Mouse (Mus musculus): ENCODE results near the gene Pcyt1a.
"Not testable (repeated sequence)": the region's sequence is repeated elsewhere in the genome, so short reads cannot be mapped to it uniquely, and the experiment has no call there.

Pcyt1a gene

DNA sequence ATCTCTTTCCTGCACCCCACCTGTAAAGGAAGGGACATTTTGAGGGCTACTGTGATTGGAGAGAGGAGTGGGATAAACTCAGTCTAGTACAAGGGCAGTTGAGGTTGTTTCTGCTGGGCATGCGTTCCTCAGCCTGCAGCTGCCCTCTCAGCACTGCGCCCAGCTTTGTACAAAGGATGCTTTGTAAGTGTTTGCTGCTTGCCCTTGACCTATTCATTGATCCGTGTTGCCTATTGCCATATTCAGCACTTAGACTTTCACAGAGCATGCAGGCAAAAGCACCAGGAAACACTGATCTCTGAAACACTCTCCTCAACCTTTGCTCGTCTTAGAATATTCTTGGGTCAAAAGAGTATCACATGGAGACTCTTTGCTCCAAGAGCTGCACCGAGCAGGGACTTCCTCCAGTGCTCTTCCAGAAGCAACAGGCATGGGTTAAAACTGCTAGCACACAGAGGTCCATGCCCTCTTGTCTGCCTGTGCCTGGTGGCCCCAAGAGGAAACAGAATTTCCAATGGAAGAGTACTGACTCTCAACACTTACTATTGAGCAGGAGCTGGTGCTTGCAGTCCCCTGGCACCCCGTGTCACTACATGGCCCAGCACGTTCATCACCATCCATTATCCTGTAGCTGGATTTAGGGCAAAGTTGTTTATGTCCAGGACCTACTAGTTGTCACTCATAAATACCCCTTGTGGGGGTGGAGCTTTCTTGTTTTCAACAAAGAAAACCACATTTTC lies 41.7 kb downstream of the Pcyt1a start:
- no peak for DNase-seq (ENCODE audit: low spot score in 2 of 2)

DNA sequence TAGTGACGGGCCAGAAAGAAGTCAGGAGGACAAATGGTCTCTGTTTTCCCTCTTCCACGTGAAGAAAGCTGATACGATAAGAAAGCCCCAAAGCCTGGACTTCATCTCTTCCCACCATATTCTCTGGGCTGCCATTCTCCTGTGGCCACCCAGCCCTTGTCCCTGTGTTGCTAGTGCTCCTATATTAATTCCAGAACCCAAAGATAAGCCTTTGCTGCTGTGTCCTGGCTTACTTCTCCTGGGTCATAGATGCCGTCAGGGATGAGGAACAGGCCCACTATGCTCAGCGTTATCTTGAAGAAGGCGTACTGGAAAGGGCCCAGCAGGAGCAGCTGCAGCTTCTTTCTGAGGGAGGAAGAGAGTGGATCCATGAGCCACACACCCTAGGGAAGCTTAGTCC lies 46.6 kb downstream of the Pcyt1a start:
- DNase-seq (ENCODE audit: low spot score in 2 of 2) = no peak

DNA sequence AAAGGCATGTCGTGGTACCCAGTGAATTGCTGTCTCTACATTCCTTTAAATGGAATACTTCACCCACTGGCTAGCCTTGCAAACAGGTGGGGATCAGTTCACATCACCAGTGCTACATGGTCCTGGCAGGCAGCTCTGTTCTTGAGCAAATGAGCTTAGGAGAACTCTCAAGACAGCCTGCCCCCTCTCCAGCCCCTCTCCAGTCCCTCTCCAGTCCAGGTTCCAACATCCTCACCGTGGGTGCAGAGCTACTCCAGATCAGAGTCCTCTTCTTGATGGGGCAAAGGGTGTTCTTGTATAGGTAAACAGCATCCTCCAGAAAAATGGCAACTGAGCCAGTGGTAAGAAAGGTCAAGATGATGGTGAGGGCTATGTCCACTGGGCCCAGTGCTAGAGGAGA lies 48.7 kb downstream of the Pcyt1a start:
- no peak for DNase-seq (ENCODE audit: low spot score in 2 of 2)

DNA sequence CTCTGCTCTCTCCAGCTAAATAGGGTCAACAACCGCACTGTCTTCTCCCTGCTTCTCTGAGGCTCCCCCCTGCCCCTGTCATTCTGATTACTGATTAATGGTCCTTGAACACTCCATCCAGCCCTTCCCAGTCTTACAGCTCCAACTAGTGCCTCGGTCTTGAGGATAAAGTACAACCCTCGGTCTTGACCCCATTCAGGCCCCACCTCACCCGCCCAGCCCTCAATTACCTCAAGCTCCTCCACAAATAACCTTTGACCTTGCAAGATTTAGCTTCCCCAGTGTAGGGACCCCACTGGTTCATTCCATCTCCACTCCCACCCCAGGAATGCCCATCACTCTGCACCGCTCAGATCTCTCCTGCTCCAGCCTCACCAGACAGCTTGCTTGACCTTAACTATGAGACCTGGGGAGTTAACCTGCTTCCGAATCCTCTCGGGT lies 53.7 kb downstream of the Pcyt1a start:
- no peak for DNase-seq (ENCODE audit: low spot score in 2 of 2)

DNA sequence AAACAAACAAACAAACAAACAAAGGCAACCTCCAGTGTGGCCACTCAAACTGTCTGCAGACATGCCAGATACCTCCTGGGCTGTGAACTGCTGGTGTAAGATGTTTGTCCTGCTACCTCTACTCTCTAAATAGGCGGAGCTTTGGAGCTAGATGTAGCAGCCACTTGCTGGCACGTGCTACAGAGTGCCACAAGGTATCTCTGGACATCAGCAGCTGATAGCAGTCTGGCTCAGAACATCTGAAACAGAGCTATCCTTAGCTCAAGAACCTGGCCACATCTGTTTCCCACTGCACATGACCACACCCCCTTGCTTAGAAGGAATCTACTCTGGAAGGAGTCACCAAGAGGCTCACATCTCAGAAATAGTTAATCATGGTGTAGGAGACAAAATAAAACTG lies 54.5 kb downstream of the Pcyt1a start:
- DNase-seq (ENCODE audit: low spot score in 2 of 2) = no peak

DNA sequence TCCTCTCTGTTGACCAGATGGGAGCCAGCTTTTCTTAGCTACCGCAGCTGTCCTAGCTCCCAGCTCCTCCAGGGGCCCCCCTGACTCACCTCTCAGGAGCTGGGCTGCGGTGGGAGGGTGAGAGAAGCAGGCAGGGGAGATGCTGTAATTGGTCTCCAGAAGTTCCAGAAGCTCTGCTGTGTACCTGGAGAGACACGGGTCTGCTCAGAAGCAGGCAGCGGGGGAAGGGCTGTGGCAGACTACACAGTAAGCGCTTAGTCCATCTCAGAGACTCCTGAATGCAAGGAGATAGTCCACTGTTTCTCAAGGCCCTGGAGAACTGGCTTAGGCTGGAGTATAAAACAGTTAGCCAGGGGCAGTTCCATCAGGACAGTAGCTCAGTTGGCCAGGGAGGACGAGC lies 55.3 kb downstream of the Pcyt1a start:
- DNase-seq (ENCODE audit: low spot score in 2 of 2) = no peak

DNA sequence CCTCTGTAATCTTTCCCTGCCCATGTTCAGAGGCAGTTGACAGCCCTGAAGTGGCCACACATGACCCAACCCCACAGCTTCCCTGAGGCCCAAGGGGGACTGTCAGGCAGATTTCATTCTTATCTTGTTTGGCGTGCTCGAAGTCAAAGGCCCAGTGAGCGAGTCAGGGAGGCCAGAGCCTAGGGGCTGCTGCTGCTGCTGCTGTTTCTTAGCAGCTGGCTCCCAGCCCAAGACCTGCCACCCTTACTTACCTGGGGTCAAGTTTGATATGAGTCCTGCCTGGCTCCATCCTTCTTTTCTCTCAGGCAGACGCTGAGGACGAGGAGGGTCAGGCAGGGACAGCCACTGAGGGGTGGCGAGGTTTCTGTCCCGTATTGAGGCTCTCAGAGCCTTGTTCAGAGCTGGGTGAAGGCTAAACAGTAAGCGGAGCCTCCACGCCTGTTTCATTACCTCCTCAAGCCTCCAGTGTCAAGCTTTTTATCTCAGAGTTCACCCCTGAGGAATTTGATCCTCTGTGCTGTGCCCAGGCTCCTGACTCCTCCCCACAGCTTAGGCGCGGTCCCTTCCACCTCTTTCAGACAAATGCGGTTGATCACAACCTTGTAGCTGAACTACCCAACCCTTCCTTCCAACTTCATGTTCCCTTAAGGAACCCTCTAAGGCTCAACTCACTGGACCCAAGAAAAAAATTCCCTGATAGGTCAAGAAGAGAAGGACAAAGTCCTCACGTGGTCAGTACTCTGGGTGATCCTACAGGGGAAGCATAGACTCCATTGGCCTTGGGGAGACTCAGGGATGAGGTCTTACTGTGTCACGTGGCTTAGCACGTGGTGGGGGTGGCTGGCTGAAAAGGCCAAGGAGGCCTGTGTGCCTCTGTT lies 56.8 kb downstream of the Pcyt1a start, which contains the start of gene Slc51a:
TSS of gene Slc51a (minus strand) at position 646 of the 878 bp plus-strand sequence.
- no peak for DNase-seq (ENCODE audit: low spot score in 2 of 2)

DNA sequence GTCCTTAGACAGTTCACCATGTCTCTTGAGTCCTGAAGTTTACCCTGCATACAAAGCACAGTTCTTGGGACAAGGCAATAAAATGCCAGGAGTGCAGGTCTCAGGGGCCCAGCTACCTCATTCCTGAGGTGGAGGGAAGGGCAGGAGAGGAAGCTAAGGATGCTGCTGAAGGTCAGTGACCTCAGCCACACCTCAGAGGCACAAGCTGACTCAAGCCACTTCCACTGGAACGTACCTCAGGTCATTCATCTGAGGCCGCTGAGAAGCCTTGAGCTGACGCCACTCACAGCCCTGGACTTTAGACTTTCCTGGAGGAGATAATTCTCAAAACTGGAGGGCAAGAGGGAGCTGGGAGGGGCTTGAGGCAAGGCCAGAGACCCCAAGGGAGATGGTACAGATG lies 58.2 kb downstream of the Pcyt1a start:
- no peak for DNase-seq (ENCODE audit: low spot score in 2 of 2)

DNA sequence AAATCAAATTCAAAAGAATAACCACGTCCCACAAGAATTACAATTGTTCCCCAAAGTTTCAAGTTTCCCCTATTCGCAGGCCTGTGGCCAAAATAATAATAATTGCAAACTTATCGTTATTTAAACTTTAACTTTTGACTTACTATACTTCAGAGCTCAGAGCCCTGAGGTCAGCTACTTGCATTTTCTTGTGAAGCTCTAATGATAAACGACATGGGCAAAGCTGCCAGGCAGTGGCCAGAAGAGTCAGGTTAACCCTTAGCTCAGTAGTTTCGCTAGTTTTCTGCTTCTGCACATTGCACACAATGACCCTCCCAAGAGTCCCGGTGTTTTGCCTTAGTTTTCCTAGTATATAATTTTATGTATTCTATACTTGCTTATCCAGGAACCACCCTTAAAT lies 63.6 kb downstream of the Pcyt1a start:
- not testable (repeated sequence) for DNase-seq (ENCODE audit: low spot score in 2 of 2)

DNA sequence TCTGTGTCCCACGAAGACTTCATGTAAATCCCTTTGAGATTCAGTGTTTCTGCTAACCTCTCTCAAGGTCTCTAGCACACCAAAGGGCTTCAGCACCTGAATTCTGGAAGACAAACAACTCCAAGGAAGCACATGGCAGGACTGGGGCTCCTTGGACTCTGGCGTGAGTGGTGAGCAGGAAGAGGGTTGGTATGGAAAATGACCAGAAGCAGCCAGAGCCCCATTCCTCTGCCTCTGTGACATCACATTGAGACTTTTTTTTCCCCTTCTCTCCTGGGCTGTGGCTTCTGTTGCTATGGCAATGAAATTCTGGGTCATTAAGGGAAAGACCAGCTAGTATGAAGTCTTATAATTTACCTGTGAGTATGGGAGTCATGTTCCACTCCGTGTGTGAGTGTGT lies 65.2 kb downstream of the Pcyt1a start, which contains the start of gene Zdhhc19:
TSS of gene Zdhhc19 (plus strand) at position 301 of the 400 bp plus-strand sequence.
- DNase-seq (ENCODE audit: low spot score in 2 of 2) = no peak

DNA sequence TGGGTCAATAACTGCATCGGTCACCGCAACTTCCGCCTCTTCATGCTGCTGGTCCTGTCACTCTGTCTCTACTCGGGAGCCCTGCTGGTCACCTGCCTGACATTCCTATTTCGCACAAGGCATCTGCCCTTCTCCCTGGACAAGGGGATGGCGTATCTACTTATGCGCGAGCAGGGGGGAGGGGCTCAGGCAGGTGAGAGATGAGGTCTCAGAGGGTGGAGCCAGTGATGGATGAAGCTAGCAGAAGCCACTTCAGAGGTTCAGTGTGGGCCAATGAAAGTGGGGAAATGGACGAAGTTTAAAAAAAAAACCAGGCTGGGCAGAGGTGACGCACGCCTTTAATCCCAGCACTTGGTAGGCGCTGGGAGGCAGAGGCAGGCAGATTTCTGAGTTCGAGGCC lies 68.3 kb downstream of the Pcyt1a start:
- DNase-seq (ENCODE audit: low spot score in 2 of 2) = no peak

DNA sequence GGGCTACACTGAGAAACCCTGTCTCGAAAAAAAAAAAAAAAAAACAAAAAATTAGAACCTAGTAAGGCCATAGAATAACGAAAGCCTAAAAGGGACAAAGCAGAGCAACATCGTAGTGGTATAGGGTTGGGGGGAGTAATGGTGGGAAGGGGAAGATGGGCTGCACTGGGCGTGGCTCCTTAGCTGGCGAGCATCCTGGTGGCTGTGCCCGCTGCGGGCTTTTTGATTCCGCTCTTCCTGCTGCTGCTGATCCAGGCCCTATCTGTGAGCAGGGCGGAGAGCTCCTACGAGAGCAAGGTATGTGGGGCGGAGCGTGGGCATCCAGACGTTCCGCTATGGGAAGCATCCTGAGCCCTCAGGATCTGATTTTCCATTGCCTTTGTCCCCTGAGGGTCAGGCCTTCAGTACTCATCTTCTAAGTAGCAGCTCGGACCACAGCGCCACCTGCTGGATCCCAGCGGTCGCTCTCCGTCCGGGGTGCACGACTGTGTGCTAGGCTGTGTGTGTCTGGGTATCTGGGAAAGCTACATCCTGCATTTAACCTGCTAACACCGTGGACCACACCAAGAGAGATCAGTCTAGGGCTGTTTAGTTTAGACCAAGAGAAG lies 68.8 kb downstream of the Pcyt1a start:
- peak; percentile 57 to 78 for DNase-seq (ENCODE audit: low spot score in 2 of 2)

DNA sequence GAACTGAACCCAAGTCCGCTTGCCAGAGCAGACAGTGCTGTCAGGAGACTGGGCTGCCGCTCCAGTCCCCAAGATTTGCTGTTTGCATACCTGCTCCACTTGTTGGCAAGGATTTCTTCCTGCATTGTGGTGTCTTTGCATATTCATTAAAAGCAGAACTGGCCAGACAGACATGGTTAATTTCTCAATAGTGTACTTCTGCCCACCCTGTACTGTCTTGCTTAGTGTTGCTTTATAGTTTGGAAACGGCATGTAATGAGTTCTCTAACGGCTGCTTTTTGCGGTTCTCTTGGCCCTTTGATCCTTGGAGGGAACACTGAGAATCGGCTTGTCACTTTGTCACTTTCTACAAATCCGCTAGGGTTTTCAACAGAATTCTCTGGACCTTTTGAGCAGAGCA lies 70.7 kb downstream of the Pcyt1a start:
- no peak for DNase-seq (ENCODE audit: low spot score in 2 of 2)

DNA sequence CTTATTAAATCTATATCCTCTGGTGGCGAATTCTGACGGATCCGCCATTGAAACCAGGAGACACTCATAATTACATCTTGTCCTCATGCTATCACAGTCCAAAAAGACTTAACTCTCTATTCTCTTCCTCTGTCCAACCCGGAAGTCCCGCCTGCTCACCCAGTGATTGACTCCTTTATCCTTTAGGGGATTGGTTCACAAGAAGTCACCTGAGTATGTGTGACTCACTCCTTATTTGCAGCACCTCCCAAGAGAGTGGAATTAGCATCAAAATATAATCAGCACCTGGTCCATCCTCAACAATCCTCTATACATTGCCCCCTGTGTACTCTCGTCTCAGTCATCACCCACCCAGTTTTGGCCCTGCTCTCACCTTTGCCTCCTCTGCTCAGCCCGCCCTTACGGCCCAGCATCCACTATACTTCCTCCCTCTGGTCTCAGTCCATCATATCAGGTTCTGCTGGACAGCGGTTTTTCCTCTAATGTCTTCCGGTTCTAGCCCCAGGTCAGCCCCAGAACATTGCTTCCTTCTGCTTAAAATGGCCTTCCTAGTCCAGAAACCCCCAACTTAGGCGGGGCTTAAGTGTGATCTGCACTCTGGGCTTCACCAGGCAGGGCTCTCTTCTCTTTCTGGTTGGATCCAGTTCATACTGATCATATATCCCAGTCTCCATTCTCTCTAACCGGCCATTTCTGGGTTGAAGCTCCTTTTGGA lies 72.1 kb downstream of the Pcyt1a start:
- no peak for DNase-seq (ENCODE audit: low spot score in 2 of 2)

DNA sequence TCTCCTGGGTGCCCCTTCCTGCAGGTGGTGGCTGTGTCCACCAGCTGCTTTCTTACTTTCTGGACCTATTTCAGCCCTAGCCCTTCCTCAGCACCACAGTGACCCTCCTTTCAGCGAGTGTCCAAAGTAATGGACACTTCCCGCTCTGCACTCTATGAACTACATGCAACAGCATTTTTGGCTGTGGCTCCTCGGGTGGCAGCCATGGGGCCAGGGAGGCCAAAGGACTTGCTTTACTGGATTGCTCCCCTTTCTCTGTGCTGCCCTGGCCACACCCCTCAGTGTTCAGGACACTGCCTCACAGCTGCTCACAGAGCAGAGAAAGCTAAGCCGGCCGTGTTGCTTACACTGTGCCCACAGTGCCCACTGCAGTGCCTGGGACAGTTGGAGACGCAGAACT lies 72.9 kb downstream of the Pcyt1a start:
- no peak for DNase-seq (ENCODE audit: low spot score in 2 of 2)

DNA sequence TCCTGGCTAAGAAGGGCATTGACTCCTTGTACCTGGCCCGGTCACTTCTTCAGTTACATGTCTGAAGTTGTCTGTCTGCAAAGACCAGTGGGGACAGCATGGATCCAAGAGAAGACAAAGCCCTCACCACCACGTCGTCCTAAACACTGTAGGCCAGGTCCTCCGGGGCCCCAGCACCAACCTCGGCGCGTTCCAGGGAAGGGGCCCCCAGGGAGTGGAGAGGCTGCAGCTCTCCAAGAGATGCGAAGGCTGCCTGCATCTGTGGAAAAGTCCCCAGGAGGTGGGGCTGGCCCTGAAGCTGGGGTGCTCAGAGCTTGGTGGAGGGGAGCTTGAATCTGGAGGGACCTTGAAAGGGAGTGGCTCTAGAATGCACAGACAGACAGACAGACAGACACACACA lies 75.6 kb downstream of the Pcyt1a start:
- DNase-seq (ENCODE audit: low spot score in 2 of 2) = no peak

DNA sequence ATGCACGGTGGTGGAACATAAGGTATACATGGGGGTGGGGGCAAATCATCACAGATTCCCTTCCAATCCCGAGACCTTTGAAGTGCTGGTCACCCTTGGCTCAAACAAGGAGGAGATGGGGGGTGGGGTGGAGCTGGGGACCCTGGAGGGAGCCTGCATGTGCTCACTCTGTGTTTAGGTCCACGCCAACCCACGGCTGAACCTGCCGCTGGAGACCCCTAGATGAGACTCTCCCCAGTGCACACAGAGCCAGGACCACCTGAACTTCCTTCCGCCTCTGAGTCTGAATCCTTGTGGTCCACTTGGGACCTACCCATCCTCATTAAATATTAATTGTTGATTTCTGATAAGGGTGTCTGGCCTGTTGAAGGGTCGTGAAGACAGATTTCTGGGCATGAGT lies 76.1 kb downstream of the Pcyt1a start:
- DNase-seq (ENCODE audit: low spot score in 2 of 2) = no peak

DNA sequence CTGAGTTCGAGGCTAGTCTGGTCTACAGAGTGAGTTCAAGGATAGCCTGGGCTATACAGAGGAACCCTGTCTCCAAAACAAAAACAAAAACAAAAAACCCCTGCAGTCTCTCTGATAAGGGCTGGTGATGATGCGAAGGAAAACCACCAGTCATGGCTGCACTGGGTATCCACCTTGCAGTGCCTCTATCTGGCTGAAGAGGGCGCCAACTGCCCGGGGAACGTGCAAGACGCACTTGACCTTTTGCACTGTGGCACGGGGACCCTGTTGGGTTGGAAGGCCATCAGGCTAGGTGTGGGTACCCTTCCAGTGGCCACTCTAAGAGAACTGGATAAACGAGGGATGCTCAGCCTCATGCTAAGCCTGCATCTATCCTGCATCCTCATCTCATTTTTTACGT lies 76.7 kb downstream of the Pcyt1a start:
- DNase-seq (ENCODE audit: low spot score in 2 of 2) = peak in 1 of 2 experiments; percentile 47

DNA sequence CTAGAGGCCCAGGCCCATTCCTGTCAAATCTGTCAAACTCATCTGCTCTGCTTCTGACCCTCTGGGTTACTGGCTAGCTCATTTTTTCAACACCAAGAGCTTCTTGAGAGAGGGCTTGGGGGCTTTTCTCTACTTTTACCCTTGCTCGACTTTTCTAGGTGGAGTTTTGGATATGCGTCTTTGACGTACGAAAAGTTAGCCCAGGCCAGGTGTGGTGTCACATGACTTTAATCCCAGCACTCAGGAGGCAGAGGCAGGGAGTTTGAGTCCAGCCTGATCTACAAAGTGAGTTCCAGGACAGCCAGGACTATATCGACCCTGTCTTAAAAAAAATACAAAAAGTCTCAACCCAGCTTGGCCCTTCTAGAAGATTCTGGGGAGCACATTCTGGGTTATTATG lies 77.3 kb downstream of the Pcyt1a start:
- no peak for DNase-seq (ENCODE audit: low spot score in 2 of 2)

DNA sequence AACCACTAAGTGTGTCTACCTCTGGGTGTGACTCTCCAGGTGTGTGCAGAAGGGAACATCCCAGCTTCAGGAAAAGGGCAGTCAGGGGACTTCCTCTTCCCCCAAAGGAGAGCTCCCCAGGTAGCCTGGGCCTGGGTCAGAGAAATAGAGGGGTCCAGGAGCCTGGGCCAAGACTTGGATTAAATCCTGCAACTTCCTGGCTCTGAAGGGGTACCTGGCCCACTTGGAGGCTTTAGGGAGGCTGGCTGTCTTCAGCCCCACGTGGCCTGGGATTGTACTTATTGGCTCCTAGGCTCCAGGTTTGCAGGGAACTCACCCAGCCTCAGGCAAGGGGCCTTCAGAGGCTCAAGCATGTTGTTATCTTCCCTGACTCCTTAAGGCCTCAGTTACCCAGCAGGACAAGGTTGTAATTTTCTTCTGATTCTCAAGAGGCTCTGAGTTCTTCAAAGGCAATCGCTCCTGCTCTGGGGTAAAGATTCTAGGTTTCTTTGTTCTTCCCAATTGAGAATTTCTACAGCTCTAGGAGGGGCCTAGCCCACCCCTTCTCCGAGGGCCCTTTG lies 77.9 kb downstream of the Pcyt1a start:
- no peak for DNase-seq (ENCODE audit: low spot score in 2 of 2)

Data from frontal cortex, postnatal 10 days (tissue).